Mouse (Mus musculus) layer of hippocampus, adult 9-11 months (tissue): ENCODE data around the gene Wrap53.

Experiments
- DNase-seq: peaks from one replicate; pipeline ENCODE4 v3.0.0; 2022

The Wrap53 gene

DNA sequence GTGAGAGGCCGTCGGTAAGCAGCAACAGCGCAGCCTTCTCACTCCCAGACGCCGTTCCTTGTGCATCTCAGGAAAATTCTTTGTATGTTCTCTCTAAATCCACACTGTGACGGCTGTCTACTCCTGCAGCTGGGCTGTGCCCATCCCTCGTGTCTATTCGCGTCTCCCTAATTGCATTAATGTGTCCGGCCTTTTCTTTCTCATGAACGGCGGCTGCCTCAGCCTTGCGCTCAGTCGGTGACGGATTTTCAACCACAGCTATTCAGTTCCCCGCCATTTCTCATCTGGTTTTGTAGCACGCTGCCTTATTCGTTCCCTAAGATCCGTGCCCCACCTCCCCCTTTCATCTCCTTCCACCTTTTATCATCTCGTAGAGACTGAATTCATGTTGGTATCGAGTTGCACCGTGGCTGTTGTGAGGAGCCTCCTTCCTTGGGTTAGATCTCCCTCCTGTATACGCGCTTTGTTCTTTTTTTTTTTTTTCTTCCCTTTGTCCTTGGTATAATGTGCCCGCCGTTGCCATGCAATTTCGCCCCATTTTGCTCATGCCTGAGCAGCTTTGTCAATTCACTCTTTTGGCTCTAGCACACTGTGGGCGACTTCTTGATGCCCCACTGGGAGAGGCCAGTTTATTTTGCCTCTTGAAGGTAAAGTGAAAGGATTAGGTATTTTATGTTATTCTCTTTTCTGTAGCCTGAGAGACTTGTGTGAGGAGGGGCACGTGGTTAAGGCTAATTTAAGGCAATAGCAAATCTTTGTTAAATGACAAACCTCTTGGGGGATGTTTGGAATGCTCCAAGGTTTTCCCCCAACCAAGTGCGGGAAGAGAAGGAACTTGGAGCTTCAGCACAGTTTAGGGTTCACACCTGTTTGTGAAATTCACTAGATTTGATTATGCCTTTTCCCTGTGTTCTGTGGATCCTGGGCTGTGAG is 52.7 kb downstream of the Wrap53 start:
- no peak for DNase-seq

- DNase-seq = no peak
Observed at GRCm38 (mm10) chr11:69526631-69527030, 53.4 kb downstream of the Wrap53 start.

- DNase-seq = no peak
Observed at GRCm38 (mm10) chr11:69525661-69526060, 54.4 kb downstream of the Wrap53 start.

GRCm38 (mm10) chr11:69523651-69524050 is 56.4 kb downstream of the Wrap53 start:
- no peak for DNase-seq

DNA sequence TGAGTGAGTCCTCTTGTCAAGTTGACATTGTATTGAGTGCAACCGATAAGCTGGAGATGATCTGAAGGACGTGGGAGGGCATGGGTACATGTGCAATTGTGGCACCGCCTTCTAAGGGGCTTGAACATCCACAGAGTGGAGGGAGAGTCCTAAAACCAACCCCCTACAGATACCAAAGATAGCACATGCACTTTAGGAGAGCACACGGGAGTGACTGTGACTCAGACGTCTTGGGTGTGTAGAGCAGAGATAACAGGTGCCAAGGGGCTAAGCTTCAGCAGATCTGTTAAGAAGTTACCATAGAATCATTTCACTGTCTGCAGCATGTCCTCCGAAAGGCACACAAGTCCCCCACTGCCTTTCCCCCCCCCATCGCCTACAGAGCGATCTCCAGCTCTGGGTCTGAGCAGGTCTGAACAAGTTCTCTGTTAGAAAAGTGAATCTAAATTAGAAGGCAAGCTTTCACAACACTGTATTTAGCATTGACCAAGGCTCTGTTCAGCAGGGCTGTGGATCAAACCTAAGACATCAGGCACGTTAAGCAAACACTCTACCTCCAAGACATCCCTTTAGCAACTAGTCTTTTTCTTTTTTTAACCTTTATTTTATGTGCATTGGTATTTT is 58.4 kb downstream of the Wrap53 start:
- DNase-seq = no peak

GRCm38 (mm10) chr11:69519976-69520375 is 60.1 kb downstream of the Wrap53 start:
- DNase-seq = no peak

DNA sequence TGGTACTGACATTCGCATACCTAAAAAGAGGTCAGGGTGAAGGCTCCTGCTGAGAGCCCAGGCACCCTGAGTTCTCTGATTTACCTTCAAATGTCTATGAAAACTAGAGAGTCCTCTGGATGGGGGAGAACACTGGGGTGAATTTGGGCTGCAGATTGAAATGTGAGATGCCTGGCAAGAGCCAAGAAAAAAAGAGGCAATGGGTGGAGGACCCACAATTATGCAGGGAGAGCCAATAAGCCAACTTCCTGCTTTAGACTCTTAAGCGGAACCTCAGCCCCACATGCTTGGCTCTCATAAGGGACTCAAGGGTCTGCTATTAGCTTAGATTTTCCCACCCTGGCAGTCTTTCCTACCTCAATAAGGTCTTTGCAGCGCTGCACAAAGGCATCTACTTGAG is 63.4 kb downstream of the Wrap53 start:
- no peak for DNase-seq

DNA sequence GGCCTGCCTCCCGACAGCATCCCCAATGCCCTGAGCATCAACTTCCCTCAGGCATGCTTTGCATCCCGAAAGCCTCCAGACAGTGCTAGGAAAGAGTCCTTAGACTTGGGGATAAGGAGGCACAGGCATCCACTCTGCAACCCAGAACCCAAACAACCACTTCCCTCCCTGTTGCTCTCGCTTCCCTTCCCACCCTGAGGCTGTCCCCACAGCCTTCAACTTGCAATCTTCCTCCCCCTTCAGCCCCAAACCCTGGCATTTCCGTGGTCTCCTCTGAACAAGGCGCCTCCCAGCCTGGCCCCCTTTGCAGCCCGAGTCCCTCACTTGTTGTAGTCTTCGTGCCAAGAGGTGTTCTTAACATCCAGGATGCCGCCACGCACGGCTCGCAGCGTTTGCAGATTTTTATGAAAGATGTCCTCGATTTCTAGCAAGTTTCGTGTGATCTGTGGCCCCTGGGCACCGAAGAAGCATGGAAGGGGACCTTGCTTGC is 63.9 kb downstream of the Wrap53 start:
- no peak for DNase-seq

DNA sequence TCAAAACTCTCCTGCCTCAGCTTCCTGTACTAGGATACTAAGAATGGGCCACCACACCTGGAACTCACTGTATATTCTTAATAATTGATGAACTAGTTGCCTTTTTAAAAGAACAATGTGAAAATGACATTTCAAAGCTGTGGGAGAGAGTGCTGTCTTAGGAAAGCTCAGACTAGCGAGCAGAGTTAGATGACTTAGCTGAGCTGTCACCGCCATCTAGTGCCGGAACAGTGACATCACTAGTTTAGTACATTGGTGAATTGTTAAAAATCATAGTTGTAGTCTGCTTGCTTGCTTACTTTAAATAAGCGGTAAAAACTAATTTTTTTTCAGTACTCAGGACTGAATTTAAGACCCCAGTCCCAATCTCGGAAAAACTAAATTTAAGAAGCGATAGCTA is 66.2 kb downstream of the Wrap53 start:
- DNase-seq = peak; percentile 32
